Mouse (Mus musculus) cerebellum, adult 11 months (tissue): ENCODE measurements at regions not wholly inside any gene's neighbourhood (a gene's known extent, or its start where the extent isn't known, plus 50 kb on each side); places are given as distances from the start of the nearest gene placed in this dataset.
A peak's percentile ranks its signal among the peaks of the same experiment; 100 is the strongest.
"Not testable (repeated sequence)": the region's sequence is repeated elsewhere in the genome, so short reads cannot be mapped to it uniquely, and the experiment has no call there.

Experiments
- DNase-seq: peaks from one replicate; pipeline ENCODE4 v3.0.0; 2022

- DNase-seq, result no peak
Observed at GRCm38 (mm10) chr9:83728428-83728827, 77.6 kb downstream of the Elovl4 start.

DNA sequence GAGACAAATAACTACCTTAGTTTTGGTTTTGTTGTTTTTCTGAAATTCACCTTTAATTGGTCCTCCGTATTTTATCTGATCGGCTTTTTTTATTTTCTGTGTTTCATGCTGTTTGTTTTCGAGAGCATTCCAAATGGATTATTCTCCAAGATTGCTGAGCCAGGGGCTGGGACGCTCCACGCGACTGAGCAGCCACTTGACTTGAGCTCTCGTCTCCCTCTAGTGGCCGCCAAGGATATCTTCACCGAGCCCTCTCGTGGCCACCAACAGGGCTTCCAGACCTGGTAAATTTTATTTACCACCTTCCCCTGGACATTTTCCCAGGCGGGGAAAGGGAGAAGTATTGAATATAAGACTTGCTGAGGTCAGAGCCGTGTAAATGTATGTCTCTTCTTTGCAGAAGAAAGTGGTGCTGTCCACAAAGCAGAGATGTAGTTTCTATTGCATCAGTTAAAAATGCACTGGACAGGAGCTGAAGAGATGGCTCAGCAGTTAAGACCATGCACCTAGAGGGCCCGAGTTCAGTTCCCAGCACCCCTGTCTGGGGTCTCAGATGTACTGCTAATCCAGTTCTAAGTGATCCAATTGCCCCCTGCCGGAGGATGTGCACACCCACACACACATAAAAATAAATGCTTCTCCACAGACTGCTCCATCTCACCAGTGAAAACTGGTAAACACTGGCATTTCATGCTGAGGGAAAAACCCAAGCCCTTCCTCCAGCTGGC, 78.5 kb downstream of the Elovl4 start:
- peak; percentile 52 for DNase-seq

GRCm38 (mm10) chr9:83726979-83727378, 79.1 kb downstream of the Elovl4 start:
- no peak for DNase-seq

DNA sequence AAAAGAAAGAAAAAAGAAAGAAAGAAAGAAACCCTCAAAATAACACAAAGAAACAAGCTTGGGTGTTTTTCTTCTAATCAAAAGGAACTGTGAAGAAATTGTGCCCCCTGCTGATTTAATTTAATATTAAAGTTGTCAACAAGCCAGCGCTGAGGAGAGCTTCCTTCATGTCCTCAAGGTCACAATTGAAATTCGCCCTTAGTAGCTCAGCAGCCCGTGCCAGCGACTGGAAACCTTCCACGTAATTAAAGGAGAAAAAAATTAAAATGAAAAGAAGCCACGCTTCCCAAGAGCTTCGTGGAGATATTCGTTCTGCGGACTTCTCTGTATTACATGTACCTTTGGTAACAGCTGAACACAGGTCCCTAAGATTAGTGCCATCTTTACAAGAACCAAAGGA, 80.0 kb downstream of the Elovl4 start:
- DNase-seq, result peak; percentile 6

DNA sequence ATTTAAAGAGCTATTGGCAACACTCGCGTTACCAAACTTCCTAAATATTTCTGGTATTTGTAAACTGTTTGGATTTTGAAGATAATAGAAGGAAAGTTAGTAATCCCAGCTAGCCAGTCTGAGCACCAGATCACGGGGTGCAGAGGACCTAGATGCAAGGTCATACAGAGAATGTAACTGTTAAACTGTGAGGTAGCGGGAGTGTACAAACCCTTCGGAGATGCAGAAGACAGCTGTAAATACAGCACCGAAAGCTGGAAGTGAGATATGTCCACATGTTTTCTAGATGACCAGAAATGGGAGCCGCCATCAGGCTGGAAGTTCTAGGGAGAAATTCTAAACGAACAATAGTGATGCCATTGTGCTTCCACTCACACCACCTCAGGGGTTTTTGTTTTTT, 80.5 kb downstream of the Elovl4 start:
- DNase-seq, result no peak

DNA sequence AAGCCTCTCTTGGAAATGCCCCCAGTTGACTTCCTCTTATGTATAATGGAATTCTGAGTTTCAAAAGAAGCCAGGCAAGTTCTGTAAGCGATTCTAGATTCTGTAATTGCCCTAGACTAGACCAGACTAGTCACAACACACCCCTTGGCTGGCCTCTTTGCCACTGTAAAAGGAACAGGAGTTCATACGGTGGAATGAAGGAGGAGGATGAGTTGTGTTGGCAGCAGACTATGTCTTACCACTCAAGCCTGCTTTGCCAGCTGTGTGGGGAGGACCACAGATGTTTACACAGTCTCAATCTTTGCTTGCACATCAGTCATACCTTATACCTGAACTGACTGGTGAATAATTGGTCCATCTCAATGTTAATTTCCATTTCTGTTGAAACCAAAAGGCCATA, 85.1 kb downstream of the Elovl4 start:
- no peak for DNase-seq

DNA sequence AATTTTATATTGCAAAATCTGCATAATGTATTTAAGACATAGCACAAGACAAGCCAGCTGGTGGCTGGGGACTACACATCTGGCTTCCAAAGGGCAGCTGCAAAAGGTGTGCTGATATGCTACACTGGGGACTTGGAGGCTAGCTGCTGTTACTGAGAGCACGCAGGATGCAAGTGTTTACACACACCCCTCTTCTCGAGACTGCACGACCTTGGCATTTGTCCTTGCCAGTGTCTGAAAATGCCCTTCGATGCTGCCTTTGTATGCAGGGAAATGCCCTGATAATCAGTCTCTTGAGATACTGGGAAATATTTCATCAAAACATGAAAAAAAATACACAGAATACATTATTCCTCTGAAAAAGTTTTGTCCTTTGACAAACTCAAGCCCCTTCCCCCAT, 86.3 kb downstream of the Elovl4 start:
- DNase-seq, result no peak

- DNase-seq, result not testable (repeated sequence)
Observed at GRCm38 (mm10) chr9:83718084-83718483, 88.0 kb downstream of the Elovl4 start.

DNA sequence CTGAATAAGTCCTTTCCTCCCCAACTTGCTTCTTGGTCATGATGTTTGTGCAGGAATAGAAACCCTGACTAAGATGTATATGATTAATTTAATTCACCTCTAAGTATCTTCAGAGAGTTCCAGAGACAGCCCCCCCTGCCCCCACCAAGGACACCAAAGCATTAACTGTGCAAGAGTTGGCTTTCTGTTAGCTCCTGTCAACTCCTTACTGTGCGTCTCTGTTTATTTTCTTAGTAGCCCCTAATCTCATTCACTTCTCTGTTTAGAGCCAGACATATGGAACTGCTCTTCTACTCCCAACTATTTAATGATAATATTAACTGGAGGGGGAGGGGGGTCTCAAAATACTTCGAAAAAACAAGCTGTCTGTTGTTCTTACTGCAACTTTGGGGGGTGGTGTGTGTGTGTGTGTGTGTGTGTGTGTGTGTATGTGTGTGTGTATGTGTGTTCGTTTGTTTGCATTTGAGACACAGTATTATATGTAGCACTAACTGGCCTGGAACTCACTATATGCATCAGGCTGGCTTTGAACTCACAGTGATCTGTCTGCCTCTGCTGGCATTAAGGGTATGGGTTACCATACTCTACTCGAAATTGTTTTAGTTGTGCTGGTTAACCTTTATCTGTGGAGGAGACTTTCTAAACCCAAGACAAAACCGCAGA, 89.8 kb downstream of the Elovl4 start:
- DNase-seq, result no peak

DNA sequence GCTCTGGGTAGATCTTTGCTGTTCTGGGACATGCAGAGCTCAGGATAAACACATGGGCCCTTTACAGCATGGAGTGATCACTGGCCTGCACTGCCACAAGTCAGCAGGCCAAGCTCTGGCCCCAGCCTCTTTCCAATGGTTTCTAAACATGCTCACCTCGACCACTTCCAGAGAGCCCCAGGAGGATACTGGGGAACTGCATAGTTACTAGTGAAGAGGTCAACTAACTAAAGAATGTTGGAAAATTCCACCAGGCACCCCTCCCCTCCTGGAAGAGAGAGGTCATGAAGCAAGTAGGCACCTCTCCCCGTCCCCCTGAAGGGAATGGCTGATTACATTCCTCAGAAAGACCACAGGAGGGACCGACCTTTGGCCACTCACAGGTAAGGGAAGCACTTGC, 98.7 kb downstream of the Elovl4 start:
- DNase-seq, result no peak

- no peak for DNase-seq
Observed at GRCm38 (mm10) chr9:83706071-83706470, 100.0 kb downstream of the Elovl4 start.

DNA sequence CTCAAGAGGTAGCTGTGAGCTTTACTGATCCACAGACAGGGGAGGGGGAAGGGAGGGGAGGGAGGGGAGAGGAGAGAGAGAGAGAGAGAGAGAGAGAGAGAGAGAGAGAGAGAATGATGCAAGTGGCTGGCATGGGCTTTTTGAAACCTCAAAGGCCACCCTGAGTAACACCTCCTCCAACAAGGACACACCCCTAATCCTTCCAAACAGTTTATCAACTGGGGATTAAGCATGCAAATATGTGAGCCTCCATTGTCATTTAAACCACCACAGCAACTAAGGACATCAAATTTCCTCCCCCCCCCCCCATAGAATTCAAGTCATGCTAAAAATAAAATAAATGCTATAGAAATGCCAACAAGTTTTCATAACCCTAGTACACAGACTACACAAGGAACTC, 101.9 kb downstream of the Elovl4 start:
- no peak for DNase-seq

DNA sequence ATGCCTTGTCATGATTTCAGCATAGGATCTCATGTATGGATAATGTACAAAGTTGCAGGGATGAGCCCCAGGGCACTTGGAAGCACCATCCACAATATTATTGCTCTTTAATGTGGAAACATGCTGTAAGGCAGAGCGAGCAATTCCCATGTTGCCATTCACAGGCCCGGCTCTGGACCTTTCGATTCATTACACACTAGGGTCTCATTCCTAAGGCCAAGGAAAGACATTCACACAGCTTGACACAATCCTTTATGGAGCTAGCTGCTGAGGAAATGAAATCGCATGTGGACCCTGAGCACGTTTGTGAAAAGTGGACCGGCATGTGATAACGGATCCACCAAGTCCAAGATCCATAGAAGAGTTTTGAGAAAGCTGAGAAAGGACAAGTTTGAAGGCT, 105.2 kb downstream of the Elovl4 start:
- no peak for DNase-seq

- no peak for DNase-seq
Observed at GRCm38 (mm10) chr9:83700056-83700455, 106.0 kb downstream of the Elovl4 start.

DNA sequence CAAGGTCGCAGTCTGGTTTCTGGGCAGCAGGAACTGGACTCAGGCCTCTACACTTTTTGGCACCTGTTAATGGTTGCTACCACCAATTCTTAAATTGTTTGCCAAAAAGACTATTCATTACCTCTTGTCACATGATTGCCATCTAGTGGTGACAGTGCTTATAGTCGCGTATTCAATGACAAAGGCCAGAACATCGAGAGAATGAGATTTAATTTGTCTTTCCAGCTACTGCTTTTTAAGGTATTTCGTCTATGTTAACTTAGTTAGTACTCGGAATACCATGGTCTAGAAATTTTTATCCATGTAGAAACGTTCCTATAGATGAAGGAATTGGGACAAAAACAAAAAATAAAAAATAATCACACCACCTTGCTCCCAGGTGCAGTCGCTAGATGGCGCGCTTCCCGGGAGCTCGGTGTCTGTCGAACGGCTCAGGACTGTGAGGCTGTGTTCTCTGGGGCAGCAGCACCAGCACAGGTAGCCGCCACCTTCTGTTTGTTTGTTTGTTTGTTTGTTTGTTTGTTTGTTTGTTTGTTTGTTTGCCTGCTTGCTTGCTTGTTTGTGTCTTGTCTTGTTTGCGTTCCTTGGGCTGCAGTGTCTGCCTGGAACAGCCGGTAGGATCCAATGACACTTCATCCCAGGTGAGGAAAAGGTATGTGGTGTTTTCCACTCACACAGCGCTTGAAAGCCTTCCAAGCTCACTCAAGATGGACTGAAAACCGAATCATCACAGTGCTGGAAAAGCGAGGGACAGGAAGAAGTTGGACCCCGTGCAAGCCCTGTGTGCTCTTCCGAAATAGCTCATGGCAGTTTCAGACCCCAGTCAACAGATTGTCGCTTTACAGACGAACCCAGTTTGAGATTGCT, 114.5 kb downstream of the Elovl4 start:
- peak; percentile 44 for DNase-seq
